Mouse (Mus musculus): ENCODE measurements at regions not wholly inside any gene's neighbourhood (a gene's known extent, or its start where the extent isn't known, plus 50 kb on each side); places are given as distances from the start of the nearest gene placed in this dataset.

DNA sequence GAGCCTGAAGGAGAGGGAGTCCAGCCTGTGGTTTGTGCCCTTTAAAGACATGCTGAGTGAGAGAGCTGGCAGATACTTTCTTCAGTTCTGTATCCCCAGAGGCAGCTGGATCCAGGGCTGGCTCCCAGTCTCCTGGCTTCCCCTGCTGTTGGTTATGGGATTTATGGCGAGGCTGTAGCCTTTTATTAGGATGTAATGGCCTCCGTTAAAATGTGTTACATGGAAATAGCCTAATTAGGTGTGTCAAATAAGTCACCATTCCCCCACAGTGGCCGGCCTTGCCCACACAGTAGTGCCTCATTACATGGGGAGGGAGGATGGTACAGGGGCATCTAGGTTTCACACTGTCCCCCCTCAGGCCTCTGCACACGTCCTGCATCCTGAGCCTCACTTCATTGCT is 230.8 kb downstream of the Rplp1 start:
- Histone ChIP-seq H3K9ac (ENCODE audit: low read length) (no peak overlapping the region), H3K27ac (ENCODE audit: low read length) (no peak overlapping the region), H3K27me3 (ENCODE audit: control insufficient read depth, insufficient read depth, low read depth, low read length) (no peaks in the 10 kb centered on the region; the same call in 1 of the 2 replicates), H3K36me3 (ENCODE audit: control insufficient read depth, insufficient read depth, low read length) (no peaks in the 10 kb centered on the region), H3K4me1 (replicated peaks; ENCODE audit: control insufficient read depth, insufficient read depth, low read length) (0 out of 2 replicates have a peak, but pooled peaks cover 2% of the 10 kb centered on the region), H3K4me2 (ENCODE audit: low read depth, low read length) (no peak overlapping the region), H3K4me3 (ENCODE audit: low read length) (no peak overlapping the region), H3K9me3 (ENCODE audit: control insufficient read depth, low read length) (no peaks in the 10 kb centered on the region)
- 79% methylated on average over 4 of the region's 4 CpGs for WGBS
- no peak for ATAC-seq (ENCODE audit: low read depth)

DNA sequence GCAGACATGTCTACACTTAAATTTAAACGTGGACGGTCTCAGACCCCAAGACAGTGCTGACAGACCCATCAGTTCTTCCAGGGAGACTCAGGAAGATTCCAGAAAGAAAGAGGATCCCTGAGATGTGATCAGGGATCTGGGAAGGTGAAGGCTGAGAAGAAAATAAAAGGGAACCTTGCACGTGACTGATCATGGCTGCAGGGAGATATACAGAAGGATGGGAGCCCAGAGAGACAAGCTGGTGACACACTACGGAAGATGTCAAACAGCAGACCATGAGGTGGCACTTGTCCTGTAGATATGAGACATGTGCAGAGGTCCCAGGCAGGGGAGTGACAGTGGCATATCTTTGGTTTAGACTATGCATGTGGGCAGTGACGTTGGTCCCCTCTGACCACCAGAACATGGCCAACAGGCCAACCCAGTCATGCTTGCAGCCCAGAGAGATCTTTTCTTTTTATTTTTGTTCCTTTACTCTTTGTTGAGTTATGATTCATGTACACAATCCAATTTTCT is 231.5 kb downstream of the Rplp1 start:
- H3K4me1 ChIP-seq (replicated peaks; ENCODE audit: control insufficient read depth, insufficient read depth, low read length) = 0 out of 2 replicates have a peak, but pooled peaks cover 2% of the 10 kb centered on the region
- H3K27me3 ChIP-seq (ENCODE audit: control insufficient read depth, insufficient read depth, low read depth, low read length) = no peaks in the 10 kb centered on the region; the same call in 1 of the 2 replicates
- no peak overlapping the region for H3K27ac ChIP-seq (ENCODE audit: low read length)
- no peak overlapping the region for H3K4me2 ChIP-seq (ENCODE audit: low read depth, low read length)
- no peak overlapping the region for H3K9ac ChIP-seq (ENCODE audit: low read length)
- 81% methylated on average over 5 of the region's 5 CpGs for WGBS
- no peaks in the 10 kb centered on the region for H3K36me3 ChIP-seq (ENCODE audit: control insufficient read depth, insufficient read depth, low read length)
- ATAC-seq (ENCODE audit: low read depth) = no peak
- H3K4me3 ChIP-seq (ENCODE audit: low read length) = no peak overlapping the region
- no peaks in the 10 kb centered on the region for H3K9me3 ChIP-seq (ENCODE audit: control insufficient read depth, low read length)

DNA sequence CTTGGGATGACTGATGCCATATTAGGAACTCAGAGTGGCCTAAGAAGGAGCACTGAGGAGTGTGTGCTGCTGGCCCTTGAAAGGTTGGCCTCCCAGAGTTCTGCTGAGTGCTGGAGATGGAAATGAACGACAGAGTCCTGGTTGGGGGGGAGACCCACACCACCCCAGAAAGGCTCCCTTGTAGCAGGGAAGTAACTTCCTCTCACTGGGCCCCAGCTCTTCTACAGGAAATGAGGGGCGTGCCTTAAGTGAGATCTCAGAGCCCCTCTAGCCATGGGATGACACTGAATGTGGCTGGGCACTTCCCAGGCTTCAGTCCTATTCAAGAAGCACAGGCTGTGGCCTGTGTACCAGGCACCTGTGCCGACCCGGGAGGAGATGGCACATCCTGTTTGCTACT is 232.0 kb downstream of the Rplp1 start:
- Histone ChIP-seq H3K36me3 (ENCODE audit: control insufficient read depth, insufficient read depth, low read length) (no peaks in the 10 kb centered on the region), H3K9ac (ENCODE audit: low read length) (no peak overlapping the region), H3K4me1 (replicated peaks; ENCODE audit: control insufficient read depth, insufficient read depth, low read length) (0 out of 2 replicates have a peak, but pooled peaks cover 2% of the 10 kb centered on the region), H3K27me3 (ENCODE audit: control insufficient read depth, insufficient read depth, low read depth, low read length) (no peaks in the 10 kb centered on the region; the same call in 1 of the 2 replicates), H3K4me2 (ENCODE audit: low read depth, low read length) (no peak overlapping the region), H3K9me3 (ENCODE audit: control insufficient read depth, low read length) (no peaks in the 10 kb centered on the region), H3K4me3 (ENCODE audit: low read length) (no peak overlapping the region), H3K27ac (ENCODE audit: low read length) (no peak overlapping the region)
- WGBS = 46% methylated on average over 4 of the region's 4 CpGs
- ATAC-seq (ENCODE audit: low read depth) = no peak

DNA sequence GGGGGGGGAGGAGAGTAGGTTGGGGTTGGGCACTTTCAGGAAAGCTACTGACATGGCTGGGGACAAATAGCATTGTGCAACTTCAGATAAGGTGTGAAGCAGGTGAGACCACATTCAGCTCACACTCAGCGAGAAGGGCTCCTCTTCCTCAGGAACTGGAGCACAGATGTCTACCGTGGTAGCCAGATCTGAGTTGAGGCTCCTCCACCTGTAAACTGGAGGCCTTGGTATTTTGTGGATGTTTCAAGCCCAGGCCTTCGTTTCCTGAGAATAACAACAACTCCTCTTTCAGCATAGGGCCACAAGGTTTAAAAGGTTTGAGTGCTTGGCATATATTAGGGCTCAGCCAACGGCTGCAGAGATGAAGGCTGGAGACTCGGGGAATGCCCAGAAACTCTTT is 232.9 kb downstream of the Rplp1 start:
- no peak overlapping the region for H3K27ac ChIP-seq (ENCODE audit: low read length)
- H3K4me3 ChIP-seq (ENCODE audit: low read length) = no peak overlapping the region
- H3K36me3 ChIP-seq (ENCODE audit: control insufficient read depth, insufficient read depth, low read length) = no peaks in the 10 kb centered on the region
- no peak overlapping the region for H3K4me2 ChIP-seq (ENCODE audit: low read depth, low read length)
- 41% methylated on average over 5 of the region's 5 CpGs for WGBS
- no peak overlapping the region for H3K9ac ChIP-seq (ENCODE audit: low read length)
- no peaks in the 10 kb centered on the region; the same call in 1 of the 2 replicates for H3K27me3 ChIP-seq (ENCODE audit: control insufficient read depth, insufficient read depth, low read depth, low read length)
- no peak for ATAC-seq (ENCODE audit: low read depth)
- 0 out of 2 replicates have a peak, but pooled peaks cover 2% of the 10 kb centered on the region for H3K4me1 ChIP-seq (replicated peaks; ENCODE audit: control insufficient read depth, insufficient read depth, low read length)
- no peaks in the 10 kb centered on the region for H3K9me3 ChIP-seq (ENCODE audit: control insufficient read depth, low read length)

DNA sequence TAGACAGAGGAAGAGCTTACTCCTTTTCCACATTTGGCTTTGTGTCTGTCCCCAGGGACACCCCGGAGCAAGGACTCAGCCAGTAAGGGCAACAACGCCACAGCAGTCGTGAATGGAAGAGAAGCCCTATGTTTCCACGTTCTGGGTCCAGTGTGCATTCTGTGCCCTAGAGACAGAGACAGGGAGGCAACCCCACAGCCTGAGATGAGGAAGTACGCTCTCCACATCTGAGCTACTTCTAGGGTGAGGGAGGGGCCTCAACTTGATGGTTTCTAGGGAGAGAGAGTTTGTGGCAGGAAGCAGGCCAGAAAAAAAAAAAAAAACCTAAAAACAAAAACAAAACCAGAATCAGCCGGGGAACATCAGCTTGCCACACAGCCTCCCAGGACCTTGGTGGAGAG is 233.4 kb downstream of the Rplp1 start:
- no peaks in the 10 kb centered on the region; the same call in 1 of the 2 replicates for H3K27me3 ChIP-seq (ENCODE audit: control insufficient read depth, insufficient read depth, low read depth, low read length)
- H3K4me2 ChIP-seq (ENCODE audit: low read depth, low read length) = no peak overlapping the region
- ATAC-seq (ENCODE audit: low read depth) = no peak
- H3K9ac ChIP-seq (ENCODE audit: low read length) = no peak overlapping the region
- 0 out of 2 replicates have a peak, but pooled peaks cover 2% of the 10 kb centered on the region for H3K4me1 ChIP-seq (replicated peaks; ENCODE audit: control insufficient read depth, insufficient read depth, low read length)
- no peak overlapping the region for H3K4me3 ChIP-seq (ENCODE audit: low read length)
- WGBS = 43% methylated on average over 6 of the region's 6 CpGs
- no peaks in the 10 kb centered on the region for H3K36me3 ChIP-seq (ENCODE audit: control insufficient read depth, insufficient read depth, low read length)
- H3K9me3 ChIP-seq (ENCODE audit: control insufficient read depth, low read length) = no peaks in the 10 kb centered on the region
- H3K27ac ChIP-seq (ENCODE audit: low read length) = no peak overlapping the region

DNA sequence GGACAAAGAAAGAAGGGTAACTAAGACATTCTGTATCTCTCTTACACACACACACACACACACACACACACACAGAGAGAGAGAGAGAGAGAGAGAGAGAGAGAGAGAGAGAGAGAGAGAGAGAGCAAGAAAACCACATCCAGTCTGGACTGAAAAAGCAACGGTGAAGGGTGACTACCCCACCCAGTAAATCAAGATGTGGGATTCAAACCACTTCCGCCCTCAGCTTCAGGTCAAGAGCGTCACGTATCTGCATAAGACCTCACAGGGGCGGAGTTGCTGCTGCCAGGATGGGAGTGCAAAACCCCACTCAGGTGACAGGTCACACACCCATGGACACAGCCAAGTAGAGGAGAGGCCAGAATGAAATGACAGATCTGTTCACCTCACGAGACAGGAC is 234.7 kb downstream of the Rplp1 start:
- ATAC-seq (ENCODE audit: low read depth) = no peak
- Histone ChIP-seq H3K27me3 (ENCODE audit: control insufficient read depth, insufficient read depth, low read depth, low read length) (no peaks in the 10 kb centered on the region; the same call in 1 of the 2 replicates), H3K9ac (ENCODE audit: low read length) (no peak overlapping the region), H3K4me3 (ENCODE audit: low read length) (no peak overlapping the region), H3K27ac (ENCODE audit: low read length) (no peak overlapping the region), H3K36me3 (ENCODE audit: control insufficient read depth, insufficient read depth, low read length) (no peaks in the 10 kb centered on the region), H3K4me1 (replicated peaks; ENCODE audit: control insufficient read depth, insufficient read depth, low read length) (0 out of 2 replicates have a peak, but pooled peaks cover 2% of the 10 kb centered on the region), H3K9me3 (ENCODE audit: control insufficient read depth, low read length) (no peaks in the 10 kb centered on the region), H3K4me2 (ENCODE audit: low read depth, low read length) (no peak overlapping the region)
- WGBS = 82% methylated on average over 6 of the region's 6 CpGs

DNA sequence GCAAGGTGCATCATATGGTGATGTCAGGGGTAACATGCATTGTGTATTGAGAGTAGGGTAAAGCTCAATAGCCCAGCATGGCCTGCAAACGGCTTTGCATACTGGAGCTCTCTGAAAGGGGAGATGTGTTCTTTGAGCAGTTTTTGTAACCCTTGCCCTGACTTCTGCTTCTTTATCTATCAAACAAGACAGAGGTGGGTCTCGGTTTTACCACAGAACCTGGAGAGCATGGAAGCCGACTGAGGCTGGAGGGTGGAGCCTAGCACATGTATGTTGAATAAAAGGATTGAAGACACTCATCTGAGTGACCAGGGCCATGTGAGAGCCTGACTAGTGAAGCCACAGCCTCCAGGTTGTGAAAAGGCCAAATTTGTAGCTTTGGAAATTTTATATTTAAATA is 236.7 kb downstream of the Rplp1 start:
- H3K4me2 ChIP-seq (ENCODE audit: low read depth, low read length) = no peak overlapping the region
- no peak overlapping the region for H3K9ac ChIP-seq (ENCODE audit: low read length)
- H3K36me3 ChIP-seq (ENCODE audit: control insufficient read depth, insufficient read depth, low read length) = no peaks in the 10 kb centered on the region
- 50% methylated on average over 3 of the region's 3 CpGs for WGBS
- H3K4me1 ChIP-seq (replicated peaks; ENCODE audit: control insufficient read depth, insufficient read depth, low read length) = 0 out of 2 replicates have a peak, but pooled peaks cover 2% of the 10 kb centered on the region
- no peak for ATAC-seq (ENCODE audit: low read depth)
- no peak overlapping the region for H3K27ac ChIP-seq (ENCODE audit: low read length)
- no peaks in the 10 kb centered on the region; the same call in 1 of the 2 replicates for H3K27me3 ChIP-seq (ENCODE audit: control insufficient read depth, insufficient read depth, low read depth, low read length)
- no peak overlapping the region for H3K4me3 ChIP-seq (ENCODE audit: low read length)
- H3K9me3 ChIP-seq (ENCODE audit: control insufficient read depth, low read length) = no peaks in the 10 kb centered on the region

DNA sequence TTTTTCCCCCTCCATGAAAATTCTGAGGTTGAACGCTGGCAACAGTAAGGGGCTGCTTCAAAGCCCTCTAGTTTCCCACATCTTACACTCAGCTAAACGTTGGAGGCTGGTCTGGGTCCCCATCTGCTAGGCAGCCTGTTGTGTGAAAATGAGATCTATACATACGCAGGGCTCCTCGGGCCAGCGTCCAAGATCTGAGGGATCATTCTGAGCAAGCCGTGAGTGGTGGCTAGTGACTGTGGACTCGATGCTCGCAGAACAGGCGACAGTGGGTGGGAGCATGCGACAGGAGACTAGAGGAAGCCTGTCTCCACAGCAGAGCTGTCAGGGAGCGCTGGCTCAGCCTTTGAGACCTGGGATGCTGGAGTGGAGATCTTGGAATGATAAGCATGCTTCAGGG is 237.3 kb downstream of the Rplp1 start:
- Histone ChIP-seq H3K9ac (ENCODE audit: low read length) (no peak overlapping the region), H3K27me3 (ENCODE audit: control insufficient read depth, insufficient read depth, low read depth, low read length) (no peaks in the 10 kb centered on the region; the same call in 1 of the 2 replicates), H3K27ac (ENCODE audit: low read length) (no peak overlapping the region), H3K9me3 (ENCODE audit: control insufficient read depth, low read length) (no peaks in the 10 kb centered on the region), H3K4me2 (ENCODE audit: low read depth, low read length) (no peak overlapping the region), H3K36me3 (ENCODE audit: control insufficient read depth, insufficient read depth, low read length) (no peaks in the 10 kb centered on the region), H3K4me3 (ENCODE audit: low read length) (no peak overlapping the region), H3K4me1 (replicated peaks; ENCODE audit: control insufficient read depth, insufficient read depth, low read length) (0 out of 2 replicates have a peak, but pooled peaks cover 2% of the 10 kb centered on the region)
- 38% methylated on average over 11 of the region's 11 CpGs for WGBS
- ATAC-seq (ENCODE audit: low read depth) = no peak

DNA sequence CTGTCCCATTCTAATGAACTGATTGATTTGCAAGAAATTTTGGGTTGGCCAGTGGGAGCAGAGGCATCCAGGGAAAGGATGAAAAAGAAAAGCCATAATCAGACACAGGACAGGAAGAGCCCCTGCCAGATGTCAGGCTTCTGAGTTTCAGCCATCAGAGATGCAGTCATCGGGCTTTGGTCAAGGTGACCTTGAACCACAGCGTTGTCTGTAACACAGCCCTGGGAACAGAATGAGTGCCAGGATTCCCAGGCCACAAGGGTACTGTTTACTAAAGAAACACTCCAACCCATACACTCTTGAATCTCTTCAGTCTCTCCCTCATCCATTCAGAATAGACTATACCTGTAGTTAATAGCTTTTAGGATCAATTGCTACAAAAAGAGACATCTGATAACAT is 239.0 kb downstream of the Rplp1 start:
- Histone ChIP-seq H3K4me1 (replicated peaks; ENCODE audit: control insufficient read depth, insufficient read depth, low read length) (no peaks in the 10 kb centered on the region), H3K9ac (ENCODE audit: low read length) (no peak overlapping the region)
- 83% methylated on average over 2 of the region's 2 CpGs for WGBS

More for the DNA sequence above, 239.0 kb downstream of the Rplp1 start:
- H3K27me3 ChIP-seq (ENCODE audit: control insufficient read depth, insufficient read depth, low read depth, low read length) = no peaks in the 10 kb centered on the region; the same call in 1 of the 2 replicates
- no peaks in the 10 kb centered on the region for H3K9me3 ChIP-seq (ENCODE audit: control insufficient read depth, low read length)
- H3K36me3 ChIP-seq (ENCODE audit: control insufficient read depth, insufficient read depth, low read length) = no peaks in the 10 kb centered on the region
- H3K4me2 ChIP-seq (ENCODE audit: low read depth, low read length) = no peak overlapping the region
- no peak overlapping the region for H3K4me3 ChIP-seq (ENCODE audit: low read length)
- H3K27ac ChIP-seq (ENCODE audit: low read length) = no peak overlapping the region
- ATAC-seq (ENCODE audit: low read depth) = no peak

Data from lung, embryonic 16.5 days (tissue).